Mouse (Mus musculus) layer of hippocampus, postnatal 14 days (tissue): ENCODE measurements around the gene Obox3. TPM values are rescaled to one million over a fixed set of nuclear protein-coding genes. Genes with fewer than 3 reads are reported as not detected.
"Not testable (repeated sequence)": the region's sequence is repeated elsewhere in the genome, so short reads cannot be mapped to it uniquely, and the experiment has no call there.

Source experiments
- DNase-seq, 2 experiments: peaks; one replicate each; pipeline ENCODE4 v3.0.0; 2021 to 2022; ENCODE audit warnings: low spot score in 2 of 2, mixed read lengths in 1 of 2
- long read RNA-seq, 2 experiments: library from polyadenylated mRNA; stranded (forward); transcript quantifications; one replicate each; pipeline ENCODE4 v2.0.0; 2021
- total RNA-seq, 2 experiments: library from RNA; stranded (reverse); gene quantifications; 2 replicates each; pipeline ENCODE4 v1.2.3; 2021

Obox3 gene
- total RNA-seq = not detected
- long read RNA-seq, experiment 1 = 0 reads
- long read RNA-seq, experiment 2 = 0 reads

DNA sequence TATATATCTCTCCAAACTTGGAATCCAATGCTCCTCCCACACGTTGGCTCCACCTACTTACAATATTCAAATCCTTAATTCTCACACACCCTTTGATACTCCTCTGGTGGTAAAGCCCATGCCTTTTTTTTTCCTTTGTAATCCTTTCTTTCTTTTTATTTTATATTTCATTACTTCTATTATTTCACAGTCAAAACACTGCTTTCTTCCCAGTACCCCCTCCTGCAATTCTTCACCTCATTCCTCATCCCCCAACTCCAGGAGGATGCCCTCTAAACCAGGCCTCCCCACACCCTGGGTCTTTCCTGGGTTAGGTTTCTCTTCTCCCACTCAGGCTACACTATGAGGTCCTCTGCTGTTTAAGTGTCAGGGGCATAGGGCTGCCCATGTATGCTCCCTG is at the start of gene Obox3:
TSS of gene Obox3 (minus strand) at position 101 of the 400 bp plus-strand sequence.
- DNase-seq = not testable (repeated sequence)

DNA sequence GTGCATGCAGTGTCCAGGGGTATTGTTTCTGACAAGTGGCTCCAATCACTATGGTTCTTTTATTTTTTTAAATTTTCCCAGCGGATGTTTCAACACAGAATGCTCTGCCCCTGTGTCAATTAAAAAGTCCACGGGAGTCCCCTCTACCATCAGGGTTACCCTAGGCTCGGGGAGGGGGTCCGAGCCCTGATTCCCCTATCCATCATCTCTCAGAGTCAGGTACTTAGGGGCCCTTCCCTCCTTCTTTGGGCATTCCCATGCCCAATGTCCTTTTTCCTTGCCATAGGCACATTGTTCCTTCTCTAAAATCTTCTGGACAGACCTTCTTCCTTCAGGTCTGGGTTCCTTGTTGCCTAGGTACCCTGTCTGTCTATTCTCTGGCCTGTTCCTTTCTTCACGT is 130.3 kb downstream of the Obox3 start:
- not testable (repeated sequence) for DNase-seq

Other genes with a start within 250 kb of the Obox3 start
- not detected for gene Obox5, start 110.2 kb upstream of the Obox3 start, total RNA-seq
- gene Obox6, start 199.8 kb upstream of the Obox3 start, total RNA-seq = not detected
- gene Crx, start 240.1 kb upstream of the Obox3 start, total RNA-seq = not detected
- under 1 TPM in 1 of 2 experiments, not detected in 1; 0.16 TPM for gene Crxos, start 242.7 kb upstream of the Obox3 start, total RNA-seq